In the genomic region with DNA sequence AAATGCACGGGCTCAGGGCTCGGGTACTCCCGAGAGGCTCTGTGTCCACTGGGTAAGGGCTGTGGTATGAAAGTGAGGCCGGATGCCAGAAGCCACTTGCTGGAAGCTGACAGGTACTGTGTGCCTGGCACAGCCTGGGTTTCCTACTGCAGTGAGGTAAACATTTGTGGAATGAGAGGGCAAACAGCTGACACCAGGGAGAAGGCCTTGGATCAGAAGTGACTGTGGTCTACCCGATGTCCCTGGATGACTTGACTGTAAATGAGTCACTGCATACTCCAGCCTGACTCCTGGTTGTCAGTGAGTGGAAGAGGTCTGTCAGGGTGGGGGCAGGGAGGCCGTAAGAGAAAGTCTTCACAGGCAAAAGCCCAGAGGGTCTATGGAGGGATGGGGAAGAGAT, we compare ENCODE assay signal across 8 mouse cellular contexts. TPM values are rescaled to one million over a fixed set of nuclear protein-coding genes. Genes with fewer than 3 reads are reported as not detected.
A peak's percentile ranks its signal among the peaks of the same experiment; 100 is the strongest.
DNase-seq lines count a peak whose midpoint lies in the region; ATAC-seq lines count a peak whose summit lies in the region.

No protein-coding gene starts in this region.

- 74% methylated on average over 6 of the region's 6 CpGs for WGBS in liver, embryonic 12.5 days (ENCODE audit: insufficient replicate concordance)

- no peak for ATAC-seq in liver, embryonic 12.5 days

- no peak overlapping the region for H3K4me2 ChIP-seq in liver, embryonic 12.5 days

- 0 out of 2 replicates have a peak, but pooled peaks cover 13% of the 10 kb centered on the region for H3K36me3 ChIP-seq in liver, embryonic 12.5 days

- peak; percentile 85 to 93 for DNase-seq in adrenal gland, adult (ENCODE audit: inconsistent age in 2 of 2, low spot score in 1 of 2)
- DNase-seq in adrenal gland, postnatal 4 days (ENCODE audit: low spot score in 2 of 2) = no peak
- no peak for DNase-seq in liver
- DNase-seq in kidney, postnatal 36 days = peak; percentile 57 to 62
- peak; percentile 51 for DNase-seq in skeletal muscle tissue, adult 2 months (ENCODE audit: low read depth, low spot score)
- no peak for DNase-seq in embryo, embryonic 9.5 days (ENCODE audit: extremely low spot score)
- no peak for DNase-seq in layer of hippocampus, adult 18-20 months (ENCODE audit: low spot score in 2 of 2)

- peaks cover 45% of the 10 kb centered on the region for H3K4me1 ChIP-seq in liver, embryonic 12.5 days

- peak overlapping the region; percentile 3; the same call in 1 of the 2 replicates for H3K27ac ChIP-seq in liver, embryonic 12.5 days

- no peaks in the 10 kb centered on the region for H3K27me3 ChIP-seq in liver, embryonic 12.5 days (replicated peaks)

- no peaks in the 10 kb centered on the region for H3K9me3 ChIP-seq in liver, embryonic 12.5 days (replicated peaks)

- no peak overlapping the region for H3K4me3 ChIP-seq in liver, embryonic 12.5 days

- H3K9ac ChIP-seq in liver, embryonic 12.5 days = no peak overlapping the region

RNA-seq across cellular contexts. Expression of gene Ttc39a, which starts 27.2 kb away (rescaled TPM):
- total RNA-seq in adrenal gland, postnatal 4 days (2021) = 10 to 100 TPM; 10.9 to 11.0 TPM
- 12.9 and 13.7 TPM in 2 replicates for polyA plus RNA-seq in liver, embryonic 12.5 days (2016; fragmentation: Nextera tagmentation; extraction: Ambion mirVana)
- total RNA-seq in layer of hippocampus, adult 18-20 months (2021) = 1 to 10 TPM; 1.4 to 1.8 TPM

RNA-seq across cellular contexts. Expression of gene Rnf11, which starts 50.9 kb away (rescaled TPM):
- total RNA-seq in adrenal gland, postnatal 4 days (2021) = 100 to 1,000 TPM in 1 of 2 experiments, 10 to 100 TPM in 1; 97.4 to 103 TPM
- polyA plus RNA-seq in liver, embryonic 12.5 days (2016; fragmentation: Nextera tagmentation; extraction: Ambion mirVana) = 41.3 and 44.7 TPM in 2 replicates
- total RNA-seq in layer of hippocampus, adult 18-20 months (2021) = 100 to 1,000 TPM; 177 to 178 TPM

Comparison
In these comparisons a context has a peak if more than half of its experiments do, and no peak if none do; other contexts are left out.
1. DNase-seq: peak in adrenal gland, adult (2 of 2), kidney, postnatal 36 days (2 of 2) and skeletal muscle tissue, adult 2 months (single experiment); none in adrenal gland, postnatal 4 days (0 of 2), liver (single experiment), embryo, embryonic 9.5 days (single experiment) and layer of hippocampus, adult 18-20 months (0 of 2).
2. RNA of gene Ttc39a, which starts 27.2 kb away (total RNA-seq): 10.9 to 11.0 TPM in adrenal gland, postnatal 4 days; 1.4 to 1.8 TPM in layer of hippocampus, adult 18-20 months; every median in the first group is over 4 times any median in the second.